Mouse (Mus musculus) cerebellum, adult 2 months (tissue): ENCODE measurements around the gene Pdpn. TPM values are rescaled to one million over a fixed set of nuclear protein-coding genes. Genes with fewer than 3 reads are reported as not detected.

Source experiments
- DNase-seq, 2 experiments: peaks; one replicate each; pipeline ENCODE4 v3.0.0; 2021
- H3K27ac ChIP-seq: fragments of 200-500 bp; 2 replicates; pipeline ENCODE4 v1.5.1; 2012; ENCODE audit warnings: low read length, control low read depth, inconsistent platforms; ENCODE audit not compliant: insufficient read depth
- H3K27me3 ChIP-seq: fragments of 200-500 bp; 2 replicates; pipeline ENCODE4 v1.6.1; 2012; ENCODE audit warnings: inconsistent platforms, mild to moderate bottlenecking, low read length, moderate library complexity; ENCODE audit not compliant: control insufficient read depth, insufficient read depth
- H3K4me1 ChIP-seq: fragments of 200-500 bp; 2 replicates; pipeline ENCODE4 v1.6.1; 2011; ENCODE audit warnings: low read length; ENCODE audit not compliant: control insufficient read depth, insufficient read depth
- H3K4me3 ChIP-seq: fragments of 200-500 bp; replicated peaks from 2 replicates; pipeline ENCODE3; 2011; ENCODE audit warnings: mild to moderate bottlenecking, low read depth, low read length, control low read depth; ENCODE audit not compliant: insufficient read depth
- CTCF ChIP-seq: fragments of 200-500 bp; IDR thresholded peaks from 2 replicates; pipeline ENCODE4 v1.5.1; 2011; ENCODE audit warnings: low read depth, mild to moderate bottlenecking, control low read depth, low read length, moderate library complexity, borderline replicate concordance; ENCODE audit not compliant: insufficient read depth
- POLR2A ChIP-seq: fragments of 200-500 bp; IDR thresholded peaks from 2 replicates; pipeline ENCODE4 v1.6.1; 2011; ENCODE audit warnings: low read length, control low read depth, borderline replicate concordance; ENCODE audit not compliant: insufficient read depth
- WGBS: fragments of 180-500 bp; shearing (Covaris S2); methylation state at CpG from one replicate; pipeline ENCODE4 v1.1.7; 2018; 5-methylcytosine and 5-hydroxymethylcytosine counted together
- polyA plus RNA-seq: library from polyadenylated mRNA; depleted of rRNA; stranded (reverse); fragments of >200 nt; gene quantifications from 2 replicates; pipeline ENCODE4 v1.2.3, GENCODE M21; 2012

Pdpn gene
- polyA plus RNA-seq, 1 experiment: 7.7 TPM

DNA sequence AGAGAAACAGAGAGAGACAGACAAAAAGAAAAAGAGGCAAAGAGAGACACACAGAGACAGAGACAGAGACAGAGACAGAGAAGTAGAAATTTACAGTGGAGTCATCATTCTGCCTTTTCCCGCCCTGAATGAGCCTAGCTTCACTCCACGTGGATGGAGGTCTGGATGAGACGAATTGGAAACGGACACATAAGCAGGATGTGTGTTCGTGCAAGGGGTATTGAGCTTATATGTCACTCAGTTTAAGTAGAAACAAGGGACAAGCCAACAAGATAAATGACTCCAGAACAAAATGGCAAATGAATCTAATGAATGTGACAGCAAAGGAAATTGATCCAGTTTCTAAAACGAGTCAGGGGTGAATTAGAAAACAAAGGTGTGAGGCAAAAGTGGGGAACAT lies 41.4 kb downstream of the Pdpn start:
- TF ChIP-seq POLR2A: no peak

DNA sequence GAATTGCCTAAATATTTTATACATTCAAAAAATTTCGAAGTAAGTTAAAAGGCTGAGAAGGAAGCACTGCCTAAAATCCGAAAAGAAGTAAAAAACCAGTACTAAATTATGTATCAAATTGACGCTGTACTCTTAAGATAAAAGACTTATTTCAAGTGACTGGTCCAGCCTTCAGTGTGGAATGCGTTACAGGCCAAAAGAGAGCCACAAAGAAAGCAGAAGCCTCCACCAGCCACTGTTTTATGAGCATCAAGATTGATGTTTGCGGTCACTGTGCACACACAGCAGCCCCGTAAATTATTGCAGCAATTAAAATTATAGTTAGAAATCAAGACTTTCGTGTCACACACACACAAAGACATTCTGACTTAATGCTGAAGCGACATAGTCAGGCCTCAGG lies 43.8 kb downstream of the Pdpn start:
- TF ChIP-seq CTCF (no peak), POLR2A (no peak)
- Histone ChIP-seq H3K4me1 (no peaks in the 10 kb centered on the region), H3K27ac (no peak overlapping the region), H3K27me3 (no peaks in the 10 kb centered on the region), H3K4me3 (no peak overlapping the region)
- WGBS: 89% methylated on average over 8 of the region's 8 CpGs
- no peak for DNase-seq

More for the DNA sequence above, 41.4 kb downstream of the Pdpn start:
- Histone ChIP-seq H3K4me3 (no peak overlapping the region), H3K27me3 (no peaks in the 10 kb centered on the region), H3K4me1 (no peaks in the 10 kb centered on the region), H3K27ac (no peak overlapping the region)
- 47% methylated on average over 6 of the region's 6 CpGs for WGBS
- no peak for DNase-seq

DNA sequence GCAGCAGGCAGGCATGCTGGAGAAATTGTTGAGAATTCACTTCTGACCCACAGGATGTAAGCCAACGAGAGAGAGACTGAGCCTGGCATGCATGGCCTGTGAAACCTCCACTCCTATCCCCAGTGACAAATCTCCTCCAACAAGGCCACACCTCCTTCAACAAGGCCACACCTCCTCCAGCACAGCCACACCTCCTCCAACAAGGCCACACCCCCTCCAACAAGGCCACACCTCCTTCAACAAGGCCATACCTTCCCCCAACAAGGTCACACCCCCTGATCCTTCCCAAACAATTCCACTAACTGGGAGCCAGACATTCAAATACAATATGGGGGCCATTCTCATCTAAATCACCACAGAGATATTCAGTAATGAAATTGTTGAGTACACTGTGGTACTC lies 46.0 kb downstream of the Pdpn start:
- DNase-seq: no peak

DNA sequence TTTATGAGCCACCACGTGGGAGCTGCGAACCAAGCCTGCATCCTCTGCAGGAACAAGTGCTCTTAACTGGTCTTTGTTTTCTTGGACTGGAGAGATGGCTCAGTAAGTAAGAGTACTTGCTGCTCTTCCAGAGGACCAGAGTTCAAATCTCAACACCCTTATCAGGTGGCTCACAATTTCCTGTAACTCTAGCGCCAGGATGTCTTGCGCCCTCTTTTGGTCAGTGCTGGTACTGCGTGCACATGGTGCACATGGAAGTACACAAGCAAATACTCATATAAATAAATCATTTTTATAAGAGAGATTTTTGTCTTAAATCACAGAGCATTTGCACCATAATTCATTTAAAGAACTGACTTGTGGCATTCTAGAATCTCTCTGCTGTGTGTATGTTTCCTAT lies 51.3 kb downstream of the Pdpn start:
- 80% methylated on average over 5 of the region's 5 CpGs for WGBS
- Histone ChIP-seq H3K27me3 (no peaks in the 10 kb centered on the region), H3K27ac (no peak overlapping the region), H3K4me3 (no peak overlapping the region), H3K4me1 (no peaks in the 10 kb centered on the region)
- TF ChIP-seq POLR2A: no peak
- peak; percentile 17; the same call in 1 of the 2 replicates for TF ChIP-seq CTCF
- no peak for DNase-seq

More for the DNA sequence above, 46.0 kb downstream of the Pdpn start:
- no peak for TF ChIP-seq POLR2A
- TF ChIP-seq CTCF: no peak
- WGBS: 85% methylated on average over 1 of the region's 1 CpGs
- H3K4me3 ChIP-seq: no peak overlapping the region
- H3K27ac ChIP-seq: no peak overlapping the region
- no peaks in the 10 kb centered on the region for H3K4me1 ChIP-seq
- H3K27me3 ChIP-seq: no peaks in the 10 kb centered on the region

DNA sequence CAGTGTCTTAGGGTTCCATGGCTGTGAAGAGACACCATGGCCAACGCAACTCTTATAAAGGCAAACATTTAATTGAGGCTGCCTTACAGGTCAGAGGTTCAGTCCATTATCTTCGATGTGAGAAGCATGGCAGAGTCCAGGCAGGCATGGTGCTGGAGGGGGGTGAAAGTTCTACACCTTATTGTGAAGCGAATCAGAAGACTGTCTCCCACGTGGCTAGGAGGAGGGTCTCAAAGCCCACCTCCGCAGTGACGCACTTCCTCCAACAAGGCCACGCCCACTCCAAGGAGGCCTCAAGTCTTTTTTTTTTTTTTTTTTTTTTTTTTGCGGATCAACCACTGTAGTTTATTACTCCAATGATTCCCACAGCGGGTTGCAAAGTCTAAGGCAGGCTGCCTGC lies 58.1 kb downstream of the Pdpn start:
- WGBS: 78% methylated on average over 9 of the region's 9 CpGs
- no peak for DNase-seq
- no peaks in the 10 kb centered on the region for H3K27me3 ChIP-seq
- no peaks in the 10 kb centered on the region for H3K4me1 ChIP-seq
- TF ChIP-seq POLR2A (no peak), CTCF (no peak)
- H3K27ac ChIP-seq: no peak overlapping the region
- H3K4me3 ChIP-seq: no peak overlapping the region

DNA sequence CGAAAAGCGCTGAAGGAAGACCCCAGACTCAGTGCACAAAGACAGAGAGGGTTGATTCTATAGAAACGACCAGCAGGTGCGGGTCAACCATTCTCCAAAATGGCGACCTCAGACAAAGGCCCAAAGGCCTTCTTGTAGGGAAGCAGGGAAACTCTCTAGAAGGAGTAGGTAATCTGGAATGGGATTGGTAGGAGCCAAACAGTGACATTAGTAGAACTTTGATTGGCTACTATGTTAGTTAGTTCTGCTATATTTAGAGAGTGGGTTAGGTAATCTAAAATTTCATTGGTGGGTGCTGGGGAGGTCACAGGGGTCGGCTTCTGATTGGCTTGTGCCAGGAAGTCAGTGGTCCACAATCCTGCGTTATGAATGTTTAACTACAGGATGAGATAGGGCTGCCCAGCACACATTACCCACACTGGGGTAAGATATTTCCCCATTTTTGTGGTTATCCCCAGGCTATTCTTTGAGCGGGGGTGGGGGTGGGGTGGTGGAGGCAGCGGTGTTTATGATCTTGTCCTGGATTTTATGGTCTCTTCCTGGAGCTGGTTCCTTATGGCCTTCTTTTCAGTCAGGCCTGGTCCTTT lies 59.7 kb downstream of the Pdpn start:
- Histone ChIP-seq H3K27me3 (no peaks in the 10 kb centered on the region), H3K4me3 (no peak overlapping the region), H3K4me1 (no peaks in the 10 kb centered on the region), H3K27ac (no peak overlapping the region)
- TF ChIP-seq POLR2A (no peak), CTCF (no peak)
- WGBS: 92% methylated on average over 9 of the region's 9 CpGs
- DNase-seq: no peak

DNA sequence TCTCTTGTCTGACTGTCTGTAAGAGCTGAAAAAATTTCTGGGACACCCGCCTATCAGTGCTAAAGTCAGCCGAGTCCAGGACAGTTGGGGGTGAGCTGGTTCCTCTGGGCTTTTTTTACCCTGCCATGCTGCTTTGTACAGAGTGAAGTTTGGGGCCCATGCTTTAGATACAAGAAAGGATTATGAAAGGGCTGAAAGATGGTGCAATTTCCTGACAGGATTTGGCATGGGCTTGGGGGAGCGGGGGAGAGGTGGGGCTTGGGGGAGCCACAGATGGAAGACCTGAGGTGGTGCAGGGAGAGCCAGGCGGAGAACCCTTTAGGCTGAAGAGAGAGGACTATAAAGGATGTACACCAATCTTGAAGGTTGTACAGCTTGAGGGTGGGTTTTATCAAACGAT lies 60.2 kb downstream of the Pdpn start:
- Histone ChIP-seq H3K27ac (no peak overlapping the region), H3K27me3 (no peaks in the 10 kb centered on the region), H3K4me3 (no peak overlapping the region), H3K4me1 (no peaks in the 10 kb centered on the region)
- 90% methylated on average over 5 of the region's 5 CpGs for WGBS
- no peak for DNase-seq
- TF ChIP-seq CTCF (no peak), POLR2A (no peak)

DNA sequence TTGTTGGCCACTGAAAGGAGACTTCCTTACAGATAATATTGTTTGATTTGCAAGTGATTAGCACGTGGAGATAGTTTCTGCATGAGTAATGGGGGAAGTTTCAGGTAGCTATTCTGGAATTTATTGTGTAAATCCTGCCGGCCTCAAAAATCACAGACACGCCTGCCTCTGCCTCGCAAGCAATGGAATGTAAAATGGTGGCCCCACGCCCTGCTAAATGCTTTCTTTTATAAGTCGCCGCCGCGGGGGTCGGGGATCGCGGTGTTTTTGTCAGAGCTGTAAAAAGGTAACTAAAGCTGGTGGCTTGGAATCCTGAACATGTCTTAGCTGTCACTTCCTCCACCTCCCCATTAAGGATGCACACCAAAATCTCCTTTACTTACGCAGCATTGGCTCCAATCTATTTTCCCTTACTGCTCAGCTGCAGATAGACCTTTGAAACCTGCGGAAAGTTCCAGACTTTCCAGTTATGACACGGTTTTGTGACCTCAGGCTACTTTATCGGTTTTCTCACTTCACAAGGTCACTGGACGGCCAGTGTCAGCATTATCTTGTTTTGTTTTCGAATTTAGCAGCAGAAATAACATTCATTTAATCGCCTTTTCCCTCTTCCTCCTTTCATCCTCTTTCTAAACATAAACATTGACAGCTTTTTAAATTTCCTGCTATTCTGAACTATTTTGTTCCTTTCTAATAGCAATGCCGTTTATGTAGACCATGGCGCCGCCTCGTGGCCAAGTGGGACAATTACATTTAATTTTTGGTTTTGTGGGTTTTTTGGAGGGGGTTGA lies 60.9 kb downstream of the Pdpn start:
- no peaks in the 10 kb centered on the region for H3K4me1 ChIP-seq
- H3K4me3 ChIP-seq: no peak overlapping the region
- no peak overlapping the region for H3K27ac ChIP-seq
- 32% methylated on average over 23 of the region's 23 CpGs for WGBS
- no peaks in the 10 kb centered on the region for H3K27me3 ChIP-seq
- TF ChIP-seq CTCF (peak; percentile 70; the same call in 1 of the 2 replicates), POLR2A (no peak)
- DNase-seq: peak; percentile 14 to 42
